Mouse (Mus musculus) heart, adult 2 months (tissue): Measurements from ENCODE around the gene Gatad1. TPM values are rescaled to one million over a fixed set of nuclear protein-coding genes. Genes with fewer than 3 reads are reported as not detected.

Experiments
- DNase-seq, 2 experiments: peaks; one replicate each; pipeline ENCODE4 v3.0.0; 2021
- H3K27ac ChIP-seq: fragments of 200-600 bp; 2 replicates; pipeline ENCODE4 v1.8.1; 2022
- H3K27me3 ChIP-seq: fragments of 200-500 bp; 2 replicates; pipeline ENCODE4 v1.6.1; 2012; ENCODE audit warnings: mild to moderate bottlenecking, low read length, inconsistent platforms, mixed read lengths; ENCODE audit not compliant: control insufficient read depth, insufficient read depth
- H3K36me3 ChIP-seq: fragments of 200-500 bp; 2 replicates; pipeline ENCODE4 v1.6.1; 2012; ENCODE audit warnings: low read length, inconsistent platforms; ENCODE audit not compliant: control insufficient read depth, insufficient read depth
- H3K4me1 ChIP-seq: fragments of 200-500 bp; 2 replicates; pipeline ENCODE4 v1.6.1; 2011; ENCODE audit warnings: low read length; ENCODE audit not compliant: control insufficient read depth, insufficient read depth
- H3K4me3 ChIP-seq: fragments of 200-600 bp; 2 replicates; pipeline ENCODE4 v1.8.1; 2022
- H3K79me2 ChIP-seq: fragments of 200-500 bp; replicated peaks from 2 replicates; pipeline ENCODE4 v1.6.1; 2012; ENCODE audit warnings: mild to moderate bottlenecking, inconsistent platforms, low read length, moderate library complexity, mixed read lengths; ENCODE audit not compliant: control insufficient read depth, insufficient read depth
- H3K9ac ChIP-seq: fragments of 200-500 bp; 2 replicates; pipeline ENCODE4 v1.6.1; 2012; ENCODE audit warnings: low read depth, mild to moderate bottlenecking, control low read depth, inconsistent platforms, low read length, mixed read lengths
- CTCF ChIP-seq: fragments of 200-600 bp; IDR thresholded peaks from 2 replicates; pipeline ENCODE4 v1.8.1; 2022; ENCODE audit warnings: antibody characterized with exemption, mild to moderate bottlenecking, moderate library complexity
- EP300 ChIP-seq: fragments of 200-500 bp; IDR thresholded peaks from 2 replicates; pipeline ENCODE4 v1.6.1; 2011; ENCODE audit warnings: low read depth, low read length, control low read depth; ENCODE audit not compliant: insufficient read depth
- POLR2A ChIP-seq: fragments of 200-500 bp; IDR thresholded peaks from 2 replicates; pipeline ENCODE4 v1.6.1; 2011; ENCODE audit warnings: mild to moderate bottlenecking, low read depth, low read length, control low read depth; ENCODE audit not compliant: insufficient read depth
- WGBS: fragments of 180-500 bp; shearing (Covaris S2); methylation state at CpG from one replicate; pipeline ENCODE4 v1.1.7; 2018; 5-methylcytosine and 5-hydroxymethylcytosine counted together
- intact Hi-C: fragments of 180-260 bp; cut with DNase I; formaldehyde crosslinking; loops from one replicate; pipeline ENCODE4 v1.15.1; 2025
- polyA plus RNA-seq: library from polyadenylated mRNA; depleted of rRNA; stranded (reverse); fragments of >200 nt; gene quantifications from 2 replicates; pipeline ENCODE4 v1.2.3, GENCODE M21; 2012
- total RNA-seq, 2 experiments: library from RNA; stranded (reverse); gene quantifications; 2 replicates each; pipeline ENCODE4 v1.2.3; 2021

Gatad1 gene
- total and polyA plus RNA-seq, 3 experiments: 58.8 to 97.6 (median 89.7) TPM

DNA sequence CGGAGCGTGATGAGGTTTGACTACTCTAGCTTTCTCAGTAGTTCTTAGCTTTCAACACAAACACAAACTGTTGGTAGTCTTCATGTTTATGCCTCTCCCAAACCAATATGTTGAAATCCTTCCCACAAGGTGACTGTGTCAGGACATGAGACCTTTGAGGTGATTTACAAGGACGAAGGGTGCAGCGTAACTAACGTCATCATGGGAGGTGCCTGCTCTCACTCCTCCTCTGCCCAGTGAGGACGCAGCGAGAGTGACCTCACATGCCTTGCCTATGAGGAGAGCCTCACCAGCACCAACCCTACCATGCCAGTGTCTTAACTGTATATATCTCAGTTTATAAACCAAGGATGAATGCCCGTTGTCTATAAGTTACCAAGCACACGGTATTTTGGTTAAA is 49.9 kb downstream of the Gatad1 start:
- 95% methylated on average over 9 of the region's 9 CpGs for WGBS
- no peaks in the 10 kb centered on the region for H3K79me2 ChIP-seq
- no peak for DNase-seq
- no peaks in the 10 kb centered on the region for H3K27me3 ChIP-seq
- intact Hi-C loops: no loop called here
- H3K4me1 ChIP-seq: no peaks in the 10 kb centered on the region
- no peak overlapping the region for H3K4me3 ChIP-seq
- H3K9ac ChIP-seq: no peak overlapping the region
- TF ChIP-seq CTCF: no peak
- no peak for TF ChIP-seq POLR2A
- no peak for TF ChIP-seq EP300
- no peak overlapping the region for H3K27ac ChIP-seq
- H3K36me3 ChIP-seq: no peaks in the 10 kb centered on the region

DNA sequence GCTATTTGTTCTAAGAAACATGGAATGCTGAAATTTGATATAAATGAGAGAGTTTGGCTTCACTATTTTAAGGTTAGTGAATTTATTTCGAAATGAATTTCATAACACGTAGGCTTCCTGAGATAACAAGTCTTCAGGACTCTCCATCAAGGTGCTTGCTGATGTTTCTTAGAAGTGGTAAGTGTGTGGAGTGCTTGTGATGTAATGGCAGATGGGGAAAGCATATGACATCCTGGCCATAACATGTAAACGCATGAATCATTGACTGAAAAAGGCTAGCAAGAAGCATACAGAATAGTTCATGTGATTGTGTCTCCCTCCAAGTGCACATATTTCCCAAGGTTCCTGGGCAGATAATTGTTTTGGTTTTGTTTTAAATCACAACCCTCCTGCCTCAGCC is 56.2 kb downstream of the Gatad1 start:
- no peak for DNase-seq
- Histone ChIP-seq H3K4me1 (no peaks in the 10 kb centered on the region), H3K79me2 (no peaks in the 10 kb centered on the region), H3K4me3 (no peak overlapping the region), H3K36me3 (no peaks in the 10 kb centered on the region), H3K27ac (no peak overlapping the region), H3K9ac (no peak overlapping the region), H3K27me3 (no peaks in the 10 kb centered on the region)
- intact Hi-C loops: no loop called here
- WGBS: 87% methylated on average over 3 of the region's 3 CpGs
- TF ChIP-seq POLR2A: no peak
- TF ChIP-seq CTCF: no peak
- TF ChIP-seq EP300: no peak

DNA sequence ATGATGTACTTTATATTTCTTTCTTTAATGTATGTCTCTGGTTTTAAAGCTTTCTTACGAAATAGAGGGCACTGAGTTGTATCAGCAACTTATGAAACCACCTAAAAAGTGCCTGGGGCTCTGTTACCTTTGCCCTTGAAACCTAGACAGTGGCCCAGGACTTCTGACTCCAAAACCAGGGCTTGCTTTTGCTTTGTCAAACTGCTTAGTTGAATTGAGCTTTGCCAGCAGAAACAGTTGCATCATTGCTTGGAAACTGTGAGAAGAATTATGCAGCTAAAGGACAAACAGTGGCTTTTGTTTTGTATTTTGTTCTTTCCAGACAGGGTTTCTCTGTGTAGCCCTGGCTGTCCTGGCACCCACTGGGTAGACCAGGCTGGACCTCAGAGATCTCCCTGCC is 56.7 kb downstream of the Gatad1 start:
- no peak overlapping the region for H3K4me3 ChIP-seq
- H3K9ac ChIP-seq: no peak overlapping the region
- H3K27ac ChIP-seq: no peak overlapping the region
- H3K79me2 ChIP-seq: no peaks in the 10 kb centered on the region
- H3K36me3 ChIP-seq: peaks cover under 1% of the 10 kb centered on the region; the same call in 1 of the 2 replicates
- intact Hi-C loops: no loop called here
- no peaks in the 10 kb centered on the region for H3K27me3 ChIP-seq
- no peak for TF ChIP-seq CTCF
- TF ChIP-seq POLR2A: no peak
- no peak for TF ChIP-seq EP300
- no peaks in the 10 kb centered on the region for H3K4me1 ChIP-seq
- no peak for DNase-seq
- 87% methylated on average over 1 of the region's 1 CpGs for WGBS

DNA sequence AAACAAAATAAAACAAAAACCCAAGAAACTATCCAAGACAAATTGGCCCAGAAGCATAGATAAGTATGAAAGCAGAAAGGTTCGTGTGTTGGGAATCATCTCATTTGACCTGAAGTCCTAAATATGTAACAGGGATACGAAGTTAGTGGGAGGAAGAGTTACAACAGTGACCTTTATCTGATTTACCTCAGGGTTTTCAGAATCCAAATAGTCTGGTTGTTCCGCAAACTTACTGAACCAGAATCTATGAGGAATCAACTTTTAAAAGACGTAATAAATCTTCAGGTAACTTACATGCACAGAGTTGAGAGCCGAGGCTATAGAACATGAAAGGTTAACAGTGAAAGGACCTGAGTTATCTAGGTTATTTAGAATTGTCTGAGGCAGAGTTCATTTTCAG is 58.2 kb downstream of the Gatad1 start:
- H3K4me1 ChIP-seq: peaks cover 2% of the 10 kb centered on the region
- WGBS: 92% methylated on average over 5 of the region's 5 CpGs
- DNase-seq: no peak
- no peaks in the 10 kb centered on the region for H3K79me2 ChIP-seq
- intact Hi-C loops: no loop called here
- peaks cover 3% of the 10 kb centered on the region; the same call in 1 of the 2 replicates for H3K36me3 ChIP-seq
- H3K9ac ChIP-seq: no peak overlapping the region
- no peak overlapping the region for H3K27ac ChIP-seq
- no peaks in the 10 kb centered on the region for H3K27me3 ChIP-seq
- TF ChIP-seq CTCF: no peak
- no peak for TF ChIP-seq POLR2A
- no peak for TF ChIP-seq EP300
- H3K4me3 ChIP-seq: no peak overlapping the region

DNA sequence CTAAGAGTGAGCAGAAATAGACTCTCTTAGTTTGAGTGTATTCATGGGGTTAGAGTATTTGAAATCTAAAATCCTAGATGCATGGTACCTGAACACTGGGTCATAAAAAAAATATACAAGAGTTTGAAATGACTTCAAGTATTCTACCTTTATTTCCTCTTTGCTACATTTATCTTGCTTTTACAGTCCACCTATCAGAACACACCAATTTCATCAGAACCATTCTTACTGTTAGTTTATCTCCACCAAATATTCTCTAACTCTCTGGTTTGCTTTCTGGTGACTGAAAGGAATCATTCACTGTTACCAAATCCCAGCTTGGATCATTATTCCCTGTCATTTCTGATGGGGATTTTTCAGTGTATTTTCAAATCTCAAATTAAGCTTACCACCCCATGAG is 59.8 kb downstream of the Gatad1 start:
- intact Hi-C loops: loop anchor here (2.0 kb wide), 1 partner anchor 54 kb away; the partner anchor contains the start of gene Fam133b
- Histone ChIP-seq H3K4me1 (peaks cover 2% of the 10 kb centered on the region), H3K27me3 (no peaks in the 10 kb centered on the region), H3K27ac (no peak overlapping the region), H3K36me3 (peaks cover 3% of the 10 kb centered on the region; the same call in 1 of the 2 replicates), H3K79me2 (no peaks in the 10 kb centered on the region), H3K4me3 (no peak overlapping the region; the same call in 1 of the 2 replicates), H3K9ac (no peak overlapping the region)
- DNase-seq: no peak
- TF ChIP-seq CTCF: no peak
- TF ChIP-seq EP300: no peak
- no peak for TF ChIP-seq POLR2A

DNA sequence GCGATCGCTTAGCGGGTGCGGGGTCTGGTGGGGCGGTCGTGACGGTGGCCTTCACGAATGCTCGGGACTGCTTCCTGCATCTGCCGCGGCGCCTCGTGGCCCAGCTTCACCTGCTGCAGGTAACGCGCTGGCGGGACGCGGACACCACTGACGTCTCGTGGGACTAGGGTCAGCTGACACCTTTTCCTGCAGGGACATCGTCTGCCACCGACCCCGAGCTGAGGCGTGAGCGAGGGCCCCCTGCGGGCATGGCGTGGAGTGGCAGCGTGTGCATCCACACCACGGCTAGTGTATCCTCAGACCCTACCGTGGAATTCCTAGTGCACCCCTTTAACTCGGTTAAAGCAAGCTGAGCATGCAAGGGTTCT is 60.6 kb downstream of the Gatad1 start, which contains the start of gene Rbm48:
Rbm48 (minus strand) TSS at position 187 of the 368 bp plus-strand sequence.
- intact Hi-C loops: loop anchor here (2.0 kb wide), 1 partner anchor 54 kb away; the partner anchor contains the start of gene Fam133b
- peak; percentile 81 to 85 for DNase-seq
- peaks cover 2% of the 10 kb centered on the region for H3K4me1 ChIP-seq
- peaks cover 3% of the 10 kb centered on the region; the same call in 1 of the 2 replicates for H3K36me3 ChIP-seq
- H3K79me2 ChIP-seq: no peaks in the 10 kb centered on the region
- TF ChIP-seq POLR2A: no peak
- TF ChIP-seq CTCF: peak; percentile 71
- TF ChIP-seq EP300: no peak; the same call in 1 of the 2 replicates
- H3K27me3 ChIP-seq: no peaks in the 10 kb centered on the region
- H3K27ac ChIP-seq: peak within 1 kb of the TSS; percentile 82
- WGBS: under 1% methylated on average over 31 of the region's 31 CpGs
- H3K4me3 ChIP-seq: peak within 1 kb of the TSS; percentile 81
- peak within 1 kb of the TSS; percentile 78 for H3K9ac ChIP-seq
